Mouse (Mus musculus) heart, adult 11 months (tissue): ENCODE measurements at regions not wholly inside any gene's neighbourhood (a gene's known extent, or its start where the extent isn't known, plus 50 kb on each side); places are given as distances from the start of the nearest gene placed in this dataset.
"Not testable (repeated sequence)": the region's sequence is repeated elsewhere in the genome, so short reads cannot be mapped to it uniquely, and the experiment has no call there.

ENCODE experiments used
- DNase-seq: peaks from one replicate; pipeline ENCODE4 v3.0.0; 2022

GRCm38 (mm10) chr15:41920270-41920669 is 1786.1 kb downstream of the 9330182O14Rik start:
- DNase-seq: no peak

GRCm38 (mm10) chr15:41936697-41937096 is 1802.5 kb downstream of the 9330182O14Rik start:
- no peak for DNase-seq

GRCm38 (mm10) chr15:41945226-41945625 is 1811.1 kb downstream of the 9330182O14Rik start:
- DNase-seq: no peak

- DNase-seq: no peak
These were observed 1813.7 kb downstream of the 9330182O14Rik start for GRCm38 (mm10) chr15:41947888-41948287.

- peak; percentile 84 for DNase-seq
These were observed 1814.4 kb downstream of the 9330182O14Rik start for GRCm38 (mm10) chr15:41948347-41949093.

- DNase-seq: no peak
These were observed 1814.9 kb downstream of the 9330182O14Rik start for GRCm38 (mm10) chr15:41949094-41949461.

GRCm38 (mm10) chr15:41951276-41951675 is 1817.1 kb downstream of the 9330182O14Rik start:
- no peak for DNase-seq

DNA sequence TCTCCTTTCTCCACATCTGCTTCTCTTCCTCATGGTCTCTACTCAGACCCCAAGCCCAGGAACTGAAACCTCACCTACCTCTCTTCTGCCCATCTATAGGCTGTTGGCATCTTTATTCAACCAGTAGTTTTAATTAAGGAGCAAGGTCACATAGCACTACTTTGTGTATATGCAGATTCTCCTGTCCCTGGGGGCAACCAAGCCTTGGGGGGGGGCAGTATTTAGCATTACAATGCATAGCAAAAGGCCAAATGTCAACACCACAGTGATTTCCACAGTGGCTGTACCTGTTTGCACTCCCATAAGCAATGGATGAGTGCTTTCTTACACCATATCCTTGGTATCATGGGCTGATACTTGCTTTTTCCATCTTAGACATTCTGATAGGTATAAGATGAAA is 1826.4 kb downstream of the 9330182O14Rik start:
- DNase-seq: no peak

- peak; percentile 89 for DNase-seq
These were observed 1836.7 kb downstream of the 9330182O14Rik start for GRCm38 (mm10) chr15:41970877-41971276.

- DNase-seq: peak; percentile 95
These were observed 1839.1 kb downstream of the 9330182O14Rik start for GRCm38 (mm10) chr15:41973263-41973662.

- DNase-seq: no peak
These were observed 1843.0 kb downstream of the 9330182O14Rik start for GRCm38 (mm10) chr15:41977196-41977595.

DNA sequence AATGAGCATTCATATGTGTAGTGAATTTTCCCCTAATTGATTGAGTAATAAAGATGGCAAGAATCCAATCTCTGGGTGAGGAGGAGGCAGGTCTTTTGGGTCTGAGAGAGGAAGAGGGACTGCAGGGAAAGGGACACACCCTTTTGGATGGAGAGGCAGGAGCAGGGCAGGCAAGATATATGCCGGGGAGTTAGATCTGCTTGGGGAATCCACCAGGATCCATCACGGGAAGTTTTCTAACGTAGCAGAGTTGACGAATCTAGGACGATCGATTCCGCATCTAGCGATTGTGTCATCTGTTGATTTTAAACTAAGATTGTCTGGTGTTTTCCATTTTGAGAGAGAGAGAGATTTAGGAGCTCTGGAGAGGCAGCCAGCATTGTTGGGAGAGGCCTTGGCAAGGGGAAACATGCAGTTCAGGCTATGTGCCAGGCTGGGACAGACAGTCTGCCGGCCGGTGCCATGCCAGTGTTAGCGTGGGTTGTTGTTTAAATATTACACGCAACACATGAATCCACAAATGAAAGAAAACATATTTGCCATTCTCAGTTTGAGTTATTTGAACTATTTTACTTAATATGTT is 1843.6 kb downstream of the 9330182O14Rik start:
- peak; percentile 84 for DNase-seq

DNA sequence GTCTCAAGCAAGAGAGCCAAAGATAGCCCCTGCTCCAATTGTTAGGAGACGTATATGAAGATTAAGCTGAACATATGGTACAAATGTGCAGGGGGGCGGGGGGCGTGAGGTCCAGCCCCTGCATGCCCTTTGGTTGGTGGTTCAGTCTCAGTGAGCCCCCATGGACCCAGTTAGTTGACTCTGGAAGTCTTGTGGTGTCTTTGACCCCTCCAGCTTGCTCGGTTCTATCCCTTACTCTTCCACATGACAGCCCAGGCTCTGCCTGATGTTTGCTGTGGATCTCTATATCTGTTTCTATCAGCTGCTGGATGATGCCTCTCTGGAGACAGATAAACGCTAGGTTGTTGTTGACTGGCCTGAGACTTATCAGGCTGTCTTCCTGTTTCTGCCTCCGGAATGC is 1849.1 kb downstream of the 9330182O14Rik start:
- peak; percentile 59 for DNase-seq

GRCm38 (mm10) chr15:41984267-41984666 is 1850.1 kb downstream of the 9330182O14Rik start:
- DNase-seq: peak; percentile 49

DNA sequence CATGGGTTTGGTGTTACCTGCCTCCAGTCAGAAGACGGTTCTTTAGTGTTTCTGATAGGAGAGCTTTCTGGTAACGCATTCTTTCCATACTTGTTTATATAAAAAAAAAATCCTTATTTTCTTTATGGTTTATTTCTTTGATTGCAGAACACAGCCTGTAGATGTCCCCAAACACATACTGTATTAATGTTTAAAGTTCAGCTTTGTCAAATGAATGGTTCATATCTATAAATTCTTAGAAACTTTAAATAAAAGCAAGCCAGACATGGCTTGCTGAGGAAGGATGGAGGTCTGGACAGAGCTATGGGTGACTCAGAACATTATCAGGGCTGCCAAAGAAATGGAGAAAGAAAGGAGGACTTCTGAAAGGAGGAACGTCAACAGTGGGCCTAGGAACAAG is 1852.1 kb downstream of the 9330182O14Rik start:
- peak; percentile 9 for DNase-seq

DNA sequence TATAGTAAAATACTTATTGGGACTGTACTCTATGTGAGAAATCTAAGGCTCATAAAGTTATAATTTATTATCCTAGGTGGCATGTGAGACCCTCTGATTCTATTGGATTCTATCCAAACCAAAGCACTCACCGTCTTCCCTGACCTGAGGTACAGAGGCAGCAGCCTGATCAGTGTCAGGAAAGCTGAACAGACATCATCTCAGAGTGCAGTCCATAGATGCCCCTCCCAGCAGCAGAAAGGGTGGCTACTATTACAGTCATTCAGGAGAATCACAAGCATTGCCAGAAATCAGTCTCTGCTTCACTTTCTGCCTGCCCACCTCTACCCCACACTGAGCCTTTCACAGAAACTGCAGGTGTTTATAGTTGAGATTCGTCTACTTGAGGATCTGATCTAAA is 1854.9 kb downstream of the 9330182O14Rik start:
- DNase-seq: peak; percentile 82

DNA sequence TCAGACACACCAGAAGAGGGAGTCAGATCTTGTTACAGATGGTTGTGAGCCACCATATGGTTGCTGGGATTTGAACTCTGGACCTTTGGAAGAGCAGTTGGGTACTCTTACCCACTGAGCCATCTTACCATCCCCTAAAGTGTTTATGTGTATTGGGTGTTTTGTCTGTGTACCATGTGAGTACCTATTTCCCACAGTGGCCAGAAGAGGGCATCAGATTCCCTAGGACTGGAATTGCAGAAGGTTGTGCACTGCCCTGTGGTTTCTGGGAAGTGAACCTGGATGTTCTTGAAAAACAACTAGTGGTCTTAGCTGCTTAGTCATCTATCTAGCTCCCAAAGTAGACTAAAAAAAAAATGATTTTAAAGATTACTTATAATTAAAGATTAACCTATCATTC is 1857.7 kb downstream of the 9330182O14Rik start:
- no peak for DNase-seq

DNA sequence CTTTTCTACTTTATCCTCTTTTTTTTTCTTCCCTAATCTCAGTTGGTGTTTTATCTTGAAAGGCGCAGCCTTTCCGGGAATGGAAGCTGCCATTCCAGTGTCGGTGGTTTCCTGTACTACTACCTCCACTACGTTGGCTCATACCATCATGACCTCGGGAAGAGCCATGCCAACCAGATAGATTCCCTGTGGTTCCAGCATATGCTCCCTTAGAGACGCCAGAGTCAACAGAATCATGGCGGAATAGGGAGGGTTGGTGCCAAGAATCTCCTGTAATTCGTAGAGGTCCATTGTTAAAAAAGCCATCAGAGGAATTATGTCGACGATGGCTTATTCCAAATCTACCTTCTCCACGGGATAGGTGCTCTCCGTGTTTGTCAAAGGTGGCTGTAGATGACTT is 1898.1 kb downstream of the 9330182O14Rik start:
- DNase-seq: not testable (repeated sequence)

GRCm38 (mm10) chr15:42047088-42047976 is 1913.2 kb downstream of the 9330182O14Rik start:
- DNase-seq: peak; percentile 12

- DNase-seq: peak; percentile 96
These were observed 1922.6 kb downstream of the 9330182O14Rik start for GRCm38 (mm10) chr15:42056772-42057171.

DNA sequence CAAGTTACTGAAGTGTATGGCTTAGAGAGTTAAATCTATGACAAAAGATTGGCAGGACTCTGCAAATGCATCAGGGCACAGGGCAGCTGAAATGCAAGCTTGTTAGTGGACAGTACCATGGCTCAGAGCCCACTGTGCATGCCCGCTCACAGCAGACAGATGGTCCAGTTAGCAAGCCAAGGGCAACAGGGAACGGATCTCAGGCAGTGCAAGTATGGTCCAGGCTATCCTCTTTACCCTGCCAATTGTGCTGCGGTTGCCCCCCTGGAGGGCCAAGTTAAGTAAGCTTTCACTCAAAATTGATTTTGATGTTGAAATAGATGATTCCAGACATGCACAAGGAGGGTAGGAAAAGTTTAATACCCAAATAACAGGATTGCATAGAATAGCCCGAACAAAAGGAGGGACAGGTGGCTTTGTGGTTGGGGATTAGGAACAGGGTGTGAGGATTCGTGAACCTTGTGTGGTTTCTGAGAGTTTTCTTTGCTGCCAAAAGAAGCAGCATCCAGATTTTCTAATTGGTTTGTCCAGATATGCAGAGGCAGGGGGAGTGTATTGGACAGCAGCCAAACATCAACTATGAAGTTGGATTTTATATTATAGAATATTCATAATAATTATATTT is 1934.2 kb downstream of the 9330182O14Rik start:
- peak; percentile 77 for DNase-seq

GRCm38 (mm10) chr15:42069072-42069471 is 1934.9 kb downstream of the 9330182O14Rik start:
- DNase-seq: no peak

GRCm38 (mm10) chr15:42073486-42073885 is 1939.3 kb downstream of the 9330182O14Rik start:
- no peak for DNase-seq
